Mouse (Mus musculus) retina, embryonic 14.5 days (tissue): ENCODE measurements around the gene Arl14.
"Not testable (repeated sequence)": the region's sequence is repeated elsewhere in the genome, so short reads cannot be mapped to it uniquely, and the experiment has no call there.

ENCODE experiments used
- DNase-seq: peaks from one replicate; pipeline ENCODE4 v3.0.0-alpha.2; 2015; ENCODE audit warnings: low spot score

Arl14 gene

DNA sequence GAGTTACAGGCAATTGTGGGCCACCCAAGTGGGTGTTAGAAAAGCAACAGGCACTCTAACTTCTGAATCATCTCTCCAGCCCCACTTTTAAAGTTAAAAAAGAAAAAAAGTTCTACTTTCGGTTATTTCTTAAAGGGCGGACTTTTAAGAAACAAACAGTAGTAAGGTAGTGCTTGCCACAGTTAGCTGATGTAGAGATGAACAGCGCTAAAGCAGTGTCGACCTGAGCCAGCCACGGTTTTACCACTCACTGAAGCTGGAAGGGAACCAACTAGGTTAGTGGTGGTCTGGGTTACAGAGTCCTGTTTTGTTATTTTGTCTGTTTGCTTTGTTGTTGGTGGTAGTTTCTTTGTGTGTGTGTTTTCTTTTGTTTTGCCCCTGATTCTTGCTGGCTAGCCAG is 8.8 kb upstream of the Arl14 start:
- DNase-seq = no peak

DNA sequence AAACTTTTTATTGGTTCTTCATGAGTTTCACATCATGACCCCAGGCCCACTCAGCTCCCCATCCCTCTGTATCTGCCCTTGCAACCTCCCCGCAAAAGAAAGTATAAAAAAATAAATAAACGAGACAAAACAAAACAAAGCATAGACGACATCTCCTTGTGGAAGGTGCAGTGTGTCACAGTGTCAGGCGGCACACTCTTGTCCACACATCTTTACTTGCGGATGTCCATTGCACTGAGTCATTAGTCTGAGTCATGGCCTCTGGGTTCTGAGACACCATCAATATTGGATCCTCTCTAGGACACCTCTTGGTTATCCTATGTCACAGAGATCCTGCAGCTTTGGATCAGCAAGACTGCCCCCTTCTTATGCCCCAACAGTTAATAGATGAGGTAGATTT is 7.7 kb upstream of the Arl14 start:
- no peak for DNase-seq

DNA sequence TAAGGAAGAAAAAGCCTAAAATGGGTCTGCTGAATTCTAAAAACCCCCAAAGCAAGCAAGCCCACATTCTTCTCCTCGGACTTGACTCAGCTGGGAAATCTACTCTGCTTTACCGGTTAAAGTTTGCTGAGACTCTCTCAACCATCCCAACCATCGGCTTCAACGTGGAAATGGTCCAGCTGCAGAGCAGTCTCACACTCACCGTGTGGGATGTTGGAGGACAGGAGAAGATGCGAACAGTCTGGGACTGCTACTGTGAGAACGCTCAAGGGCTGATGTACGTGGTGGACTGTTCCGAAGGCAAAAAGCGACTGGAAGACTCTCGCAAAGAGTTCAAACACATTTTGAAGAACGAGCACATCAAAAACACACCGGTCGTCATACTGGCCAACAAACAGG is 282 bp downstream of the Arl14 start:
- DNase-seq = no peak

DNA sequence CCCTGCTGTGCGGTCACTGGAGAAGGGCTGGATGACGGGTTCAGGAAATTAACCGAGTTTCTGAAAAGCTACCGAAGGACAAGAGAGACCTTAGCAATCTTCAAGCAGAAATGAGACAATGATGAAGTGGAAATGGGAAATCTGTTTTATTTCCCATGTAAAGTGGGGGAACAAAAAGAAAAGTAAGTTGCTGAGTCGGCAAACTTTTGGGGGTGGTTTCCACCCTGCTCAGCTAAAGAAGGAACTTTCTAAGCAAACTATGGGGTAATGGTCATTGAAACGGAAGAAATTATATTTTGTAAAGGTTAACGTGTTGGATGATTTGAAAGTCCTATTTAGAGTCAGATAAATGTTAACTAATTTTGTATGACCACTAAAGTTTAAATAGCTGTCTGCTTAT is 768 bp downstream of the Arl14 start:
- no peak for DNase-seq

DNA sequence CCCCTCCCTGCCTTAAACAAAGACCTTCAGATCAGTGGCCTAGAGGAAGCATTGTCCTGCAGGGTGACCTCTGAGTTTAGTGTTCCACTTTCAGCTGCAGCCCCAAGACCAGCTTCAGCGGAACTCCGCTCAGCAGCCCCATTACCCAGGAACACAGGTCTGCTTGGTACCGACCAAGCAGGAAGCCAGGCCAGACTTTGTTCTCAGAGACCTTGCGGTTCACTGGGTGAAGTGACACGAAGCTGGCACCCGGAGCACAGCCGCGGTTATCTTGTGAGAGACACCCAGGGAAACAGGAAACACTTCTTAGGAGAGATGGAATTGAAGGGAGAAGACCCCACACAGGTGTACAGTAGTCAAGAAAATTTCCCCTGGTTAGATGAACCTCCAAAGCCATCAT is 1.4 kb downstream of the Arl14 start:
- DNase-seq = no peak

DNA sequence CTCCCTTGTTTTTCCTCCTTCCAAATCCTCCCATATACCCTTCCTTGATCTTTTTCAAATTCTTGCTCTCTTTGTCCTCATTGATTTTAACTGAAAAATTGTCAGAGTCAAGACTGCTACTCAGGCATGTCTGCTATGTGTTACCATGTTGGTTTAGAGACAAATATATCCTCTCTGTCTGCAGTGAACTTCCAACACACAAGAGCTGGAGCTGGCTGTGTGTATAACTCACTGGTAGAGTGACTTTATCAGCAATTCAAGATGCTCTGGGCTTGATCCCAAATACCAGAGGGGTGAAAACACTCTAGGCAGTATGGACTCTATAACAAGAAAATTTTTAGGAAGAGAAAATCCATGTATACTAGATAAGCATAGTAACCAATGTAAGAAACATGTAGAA is 2.8 kb downstream of the Arl14 start:
- DNase-seq = no peak

DNA sequence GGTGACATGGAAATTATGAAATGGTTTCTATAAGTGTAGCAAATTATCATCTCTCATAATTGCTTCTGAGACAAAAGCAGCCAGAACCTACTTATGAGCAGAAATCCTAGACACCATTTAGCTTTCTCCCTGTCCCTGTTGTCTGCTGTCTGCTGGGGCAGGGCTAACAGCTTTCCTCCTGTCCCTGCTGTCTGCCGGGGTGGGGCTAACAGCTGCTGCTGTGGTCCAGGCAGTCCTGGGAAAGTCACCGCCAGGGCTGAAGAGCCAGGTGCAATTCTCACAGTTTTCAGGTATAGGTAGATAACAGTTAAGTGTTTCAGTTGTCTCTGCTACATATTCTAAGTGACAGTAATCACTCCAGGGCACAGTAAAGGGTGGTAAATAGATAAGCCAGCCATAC is 4.3 kb downstream of the Arl14 start:
- DNase-seq = no peak

DNA sequence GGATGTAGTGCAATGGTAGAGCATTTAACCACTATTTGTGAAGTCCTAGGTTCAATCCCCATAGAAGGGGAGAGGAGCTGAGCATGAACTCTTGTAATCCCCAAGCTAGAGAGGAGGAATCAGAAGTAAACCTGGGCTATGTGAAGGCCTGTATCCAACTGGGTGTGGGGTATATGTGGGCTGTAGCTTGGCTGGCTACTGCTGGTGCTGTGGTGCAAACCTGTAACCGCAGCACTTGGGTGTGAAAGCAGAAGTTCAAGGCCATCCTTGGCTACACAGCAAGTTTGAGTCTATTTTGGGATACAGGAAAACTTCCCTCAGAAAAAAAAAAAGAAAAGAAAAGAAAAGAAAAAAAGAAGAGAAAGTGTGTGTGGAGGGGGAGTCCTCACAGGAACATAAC is 5.8 kb downstream of the Arl14 start:
- DNase-seq = no peak

DNA sequence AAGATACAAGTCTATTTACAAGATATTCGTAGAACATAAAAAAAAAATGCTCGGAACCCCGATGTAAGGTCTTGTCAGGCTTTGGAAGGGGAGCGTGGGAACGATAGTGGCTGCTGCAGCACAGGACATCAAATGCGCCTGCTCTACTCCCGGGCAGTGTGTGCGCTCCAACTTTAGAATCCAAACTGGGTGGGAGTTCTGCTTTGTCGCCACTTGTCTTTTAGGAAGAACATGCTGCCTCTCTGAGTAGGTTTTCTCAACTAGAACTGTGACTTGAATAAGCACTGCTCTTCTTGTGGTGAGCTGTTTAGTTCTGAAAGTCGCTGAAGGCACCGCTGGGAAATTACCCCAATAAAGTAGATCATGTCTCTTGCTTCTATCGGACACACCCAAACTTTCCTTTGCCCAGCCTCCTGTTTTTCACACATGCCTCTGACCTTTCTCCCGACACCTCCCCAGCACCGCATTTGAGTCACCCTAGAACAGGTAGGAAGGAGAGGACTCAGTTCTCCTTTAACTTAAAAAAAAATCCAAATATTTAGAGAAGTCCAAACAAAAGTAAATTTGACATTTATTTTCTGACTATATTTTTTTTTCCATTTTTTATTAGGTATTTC is 9.4 kb downstream of the Arl14 start:
- DNase-seq = no peak

DNA sequence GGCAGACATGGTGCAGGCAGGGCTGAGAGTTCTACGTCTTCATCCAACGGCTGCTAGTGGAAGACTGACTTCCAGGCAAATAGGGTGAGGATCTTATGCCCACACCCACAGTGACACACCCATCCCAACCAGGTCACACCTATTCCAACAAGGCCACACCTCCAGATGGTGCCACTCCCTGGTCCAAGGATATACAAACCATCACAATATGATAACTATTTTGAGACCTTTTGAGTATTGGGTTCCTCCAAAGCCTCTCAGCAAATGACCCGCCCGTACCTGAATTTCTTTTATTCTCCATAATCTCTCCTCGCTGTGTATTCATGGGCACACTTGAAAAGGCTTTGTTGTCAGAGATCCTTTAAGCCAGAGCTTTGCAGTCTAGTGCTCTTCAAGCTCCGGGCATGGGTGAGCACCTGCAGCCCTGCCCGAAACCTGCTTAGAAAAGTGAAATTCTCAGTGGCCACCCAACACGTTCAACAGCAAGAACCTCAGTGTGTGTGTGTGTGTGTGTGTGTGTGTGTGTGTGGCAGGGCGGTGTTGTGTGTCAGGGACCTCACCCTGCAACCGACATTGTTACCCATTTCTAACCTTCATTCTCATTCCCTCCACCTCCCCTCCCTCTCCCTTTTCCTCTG is 11.5 kb downstream of the Arl14 start:
- not testable (repeated sequence) for DNase-seq

DNA sequence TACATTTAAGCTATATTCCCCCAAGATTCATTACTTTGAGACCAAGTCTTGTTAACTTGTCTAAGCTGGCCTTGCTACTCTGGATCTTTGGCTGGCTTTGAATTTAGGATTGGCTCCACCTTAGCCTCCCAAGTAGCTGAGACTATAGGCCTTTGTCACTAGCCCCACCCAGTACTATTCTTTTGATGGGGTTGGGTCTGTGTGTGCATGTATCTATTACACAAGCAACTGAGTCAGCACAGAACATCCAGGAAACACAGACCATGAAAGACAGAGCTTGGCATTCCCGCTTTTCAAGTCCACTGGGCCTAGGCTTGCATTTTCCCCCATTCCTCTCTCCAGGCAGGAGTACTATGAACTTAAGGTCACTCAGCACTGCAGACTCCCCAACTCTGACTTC is 12.3 kb downstream of the Arl14 start:
- no peak for DNase-seq

DNA sequence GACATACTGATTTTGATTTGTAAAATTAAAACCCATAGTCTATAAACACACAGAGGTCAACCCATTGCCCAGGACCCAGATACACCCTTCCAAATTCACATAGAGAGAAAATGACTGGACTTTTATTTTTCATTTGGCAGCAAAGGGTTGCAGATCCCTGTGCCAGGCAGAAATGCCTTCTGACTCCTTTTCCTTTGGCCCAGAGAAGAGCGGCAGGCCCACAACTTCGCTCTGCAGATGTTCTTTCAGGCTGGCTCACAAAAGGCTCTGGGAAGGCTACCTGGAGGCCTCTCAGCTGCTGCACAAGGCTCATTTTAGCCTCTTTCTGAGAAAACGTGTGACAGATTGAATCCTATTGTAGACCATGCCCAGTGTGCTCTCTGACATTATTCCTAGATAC is 13.6 kb downstream of the Arl14 start:
- DNase-seq = no peak

DNA sequence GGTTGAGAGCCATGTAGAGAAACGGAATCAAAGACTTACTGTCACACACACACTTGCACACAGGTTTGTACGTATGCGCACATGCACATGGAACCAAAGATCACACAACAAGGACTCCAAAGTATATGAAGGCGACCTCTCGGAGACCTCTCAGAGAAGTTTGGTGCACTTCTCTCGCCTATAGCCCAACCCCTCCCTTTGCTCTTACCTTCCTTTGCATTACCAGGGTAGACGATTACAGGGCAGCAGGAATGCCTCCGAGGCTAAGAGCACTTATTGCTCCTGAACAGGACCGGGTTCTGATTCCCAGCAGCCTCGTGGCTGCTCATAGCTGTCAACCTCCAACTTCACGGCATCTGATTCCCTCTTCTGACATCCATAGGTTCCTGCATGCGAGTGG is 14.3 kb downstream of the Arl14 start:
- no peak for DNase-seq

DNA sequence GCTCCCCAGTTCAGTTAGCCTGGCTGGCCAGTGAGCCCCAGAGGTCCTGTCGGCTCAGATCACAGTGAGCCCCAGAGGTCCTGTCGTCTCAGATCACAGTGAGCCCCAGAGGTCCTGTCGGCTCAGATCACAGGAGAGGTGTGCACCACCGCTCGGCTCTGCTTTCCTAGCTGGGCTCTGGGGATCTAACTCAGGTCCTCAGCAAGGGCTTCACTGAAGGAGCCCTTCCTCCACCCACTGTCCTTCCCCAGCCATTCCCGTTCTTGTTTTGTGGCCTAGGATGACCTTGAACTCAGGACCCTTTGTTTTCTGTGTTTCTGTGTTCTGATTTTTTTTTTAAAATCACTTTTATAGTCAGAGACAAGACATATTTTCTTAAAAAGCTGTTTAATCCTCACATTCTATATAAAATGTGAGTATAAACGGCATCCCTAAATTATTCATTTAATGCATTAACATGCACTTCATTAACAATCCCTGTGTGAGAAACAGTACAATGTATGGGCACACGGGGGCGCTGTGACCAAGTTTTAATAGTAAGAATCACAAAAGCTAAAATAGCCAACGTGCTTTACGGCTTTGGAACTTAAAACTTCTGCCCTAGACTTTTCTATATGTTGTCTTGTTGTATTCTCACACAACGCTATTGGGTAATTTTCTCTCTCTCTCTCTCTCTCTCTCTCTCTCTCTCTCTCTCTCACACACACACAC is 16.1 kb downstream of the Arl14 start:
- peak; percentile 75 for DNase-seq

DNA sequence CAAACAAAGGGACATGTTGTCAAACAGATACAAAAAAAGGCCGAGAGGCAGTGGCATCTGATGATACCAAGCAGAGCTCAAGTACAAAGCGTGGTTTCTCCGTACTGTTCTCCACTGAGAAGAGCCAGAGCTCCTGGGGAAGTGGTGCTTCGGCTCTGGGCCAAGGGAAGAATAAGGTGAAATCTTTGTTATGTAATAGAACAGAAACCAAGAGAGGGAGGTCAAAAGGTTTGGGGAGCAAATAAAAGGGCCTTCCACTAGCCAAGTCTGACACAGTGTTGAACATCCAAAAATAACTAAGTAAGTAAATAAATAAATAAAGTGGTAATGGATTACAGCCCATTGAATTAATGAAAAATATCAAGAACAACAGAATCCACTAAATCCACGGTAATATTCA is 17.0 kb downstream of the Arl14 start:
- no peak for DNase-seq

DNA sequence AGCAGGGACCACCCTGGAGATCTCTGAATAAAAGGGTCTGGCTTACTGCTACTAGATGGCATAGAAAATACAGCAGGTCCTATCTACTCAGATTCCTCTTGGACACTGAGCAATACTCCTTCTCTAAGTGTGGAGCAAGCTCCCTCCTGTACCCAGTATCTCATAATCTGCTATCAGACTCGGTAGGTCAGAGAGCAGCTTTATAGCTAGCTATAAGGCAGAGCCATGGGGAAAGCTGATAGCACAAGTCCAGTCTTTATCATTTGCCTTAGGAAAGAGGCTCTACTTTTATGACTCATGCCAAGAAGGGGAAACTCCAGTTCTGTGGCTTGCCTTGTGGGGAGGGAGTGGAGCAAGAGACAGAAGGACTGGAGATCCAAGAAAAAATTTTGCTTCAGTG is 18.8 kb downstream of the Arl14 start:
- DNase-seq = no peak

DNA sequence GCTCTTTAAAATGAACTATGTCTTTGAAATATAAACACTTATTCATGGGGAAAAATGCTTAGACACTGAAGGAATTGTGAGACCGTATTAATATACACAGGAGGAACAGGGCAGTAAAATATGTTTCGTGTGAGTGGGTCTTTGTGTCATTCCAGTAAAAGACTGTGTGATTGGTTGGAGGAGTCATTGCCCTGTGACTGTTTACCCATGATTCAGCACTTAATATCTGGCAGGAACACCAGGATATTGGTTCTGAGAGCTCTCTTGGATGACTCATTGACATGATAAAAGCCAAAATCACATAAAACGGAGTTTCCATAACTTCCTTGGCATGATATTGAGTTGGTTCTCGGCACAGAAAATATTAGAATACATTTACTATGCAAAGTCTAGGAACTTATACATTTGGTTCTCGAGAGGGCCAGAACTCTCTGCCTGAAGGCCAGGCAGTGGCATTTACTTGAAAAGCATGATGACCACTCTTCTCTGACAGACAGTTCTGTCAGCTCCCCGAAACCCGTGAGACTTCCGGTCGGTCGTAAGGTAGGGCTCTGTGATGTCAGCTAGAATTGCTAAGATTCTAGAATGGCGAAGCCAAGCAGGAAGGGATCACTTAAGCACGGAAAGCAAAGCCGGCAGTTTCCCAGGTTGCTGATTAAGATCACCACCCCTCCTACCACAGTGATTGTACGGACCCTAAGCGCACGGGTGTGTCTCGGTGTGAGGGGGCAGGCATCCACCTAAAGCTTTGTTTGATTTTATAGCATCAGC is 31.1 kb downstream of the Arl14 start:
- DNase-seq = no peak

DNA sequence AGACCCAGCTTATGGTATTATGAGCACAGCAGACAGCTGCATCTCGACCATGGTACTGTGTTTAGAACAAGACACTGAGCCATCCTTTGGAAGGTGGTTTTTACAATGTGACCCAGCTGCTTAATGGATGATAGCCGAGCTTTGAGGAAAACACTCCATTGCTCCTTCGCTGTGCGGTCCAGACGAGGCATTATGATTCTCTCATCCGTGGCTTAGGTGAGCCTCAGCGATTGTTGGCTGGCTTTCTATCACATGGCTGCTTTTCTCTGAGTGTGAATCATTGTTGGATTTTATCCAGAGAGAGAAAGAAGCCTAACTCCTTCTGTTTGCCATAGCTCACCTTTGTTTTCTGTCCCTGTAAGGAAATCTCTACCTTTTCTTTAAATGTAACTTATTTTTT is 32.5 kb downstream of the Arl14 start:
- DNase-seq = no peak

DNA sequence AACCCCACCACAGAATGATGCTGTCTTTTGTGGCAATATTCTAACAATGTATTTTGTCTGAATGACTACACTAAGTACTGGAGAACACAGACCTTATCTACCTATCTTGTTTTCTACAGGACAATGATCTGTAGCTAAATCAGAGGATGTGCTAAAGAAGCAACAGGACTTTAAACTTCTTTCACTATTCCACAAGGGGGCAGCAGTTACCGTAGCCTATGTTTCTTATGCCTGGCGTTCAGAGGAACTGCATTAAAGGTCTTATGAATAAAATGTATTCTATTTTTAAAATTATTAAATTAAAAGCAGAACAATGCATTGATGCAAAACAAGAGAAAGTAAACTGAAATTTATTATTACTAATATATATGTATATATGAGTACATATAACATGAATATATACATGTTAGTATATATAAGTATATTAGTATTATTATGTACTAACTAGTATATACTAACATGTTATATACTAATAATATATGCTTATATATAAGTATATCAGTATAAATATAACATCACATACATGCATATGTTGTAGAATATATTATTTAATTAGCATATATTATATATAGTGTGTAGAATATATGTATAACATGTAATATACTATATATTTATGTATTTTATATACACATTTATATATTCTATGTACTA is 35.0 kb downstream of the Arl14 start:
- peak; percentile 87 for DNase-seq

DNA sequence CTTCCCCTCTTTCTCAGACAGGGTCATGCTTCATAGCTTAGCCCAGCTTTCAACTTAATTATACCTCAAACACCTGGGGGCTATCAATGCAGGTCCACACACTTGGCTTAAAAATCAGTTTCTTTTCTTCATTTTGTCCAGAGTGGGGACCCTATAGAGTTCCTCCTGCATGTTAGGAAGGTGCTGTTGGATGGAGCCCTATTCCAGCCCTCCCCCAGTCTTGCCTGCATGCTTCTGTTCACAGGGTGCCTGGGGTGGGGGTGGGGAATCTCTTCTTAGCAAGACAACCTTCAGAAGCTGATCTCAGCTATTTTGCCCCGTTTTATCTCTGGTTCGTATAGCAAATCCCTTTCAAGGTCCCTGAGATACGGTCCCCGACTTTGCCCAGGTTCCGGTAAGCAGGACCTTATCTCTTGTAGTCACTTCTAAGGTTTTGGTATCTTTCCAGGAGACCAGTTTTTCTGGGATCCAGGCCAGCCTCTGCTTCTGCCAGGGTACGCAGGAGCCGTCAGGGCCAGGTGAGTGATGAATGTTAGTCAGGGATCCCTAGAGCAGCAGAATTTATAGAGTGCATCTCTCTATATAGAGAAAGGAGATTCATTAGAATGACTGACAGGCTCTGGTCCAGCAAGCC is 40.9 kb downstream of the Arl14 start:
- no peak for DNase-seq

DNA sequence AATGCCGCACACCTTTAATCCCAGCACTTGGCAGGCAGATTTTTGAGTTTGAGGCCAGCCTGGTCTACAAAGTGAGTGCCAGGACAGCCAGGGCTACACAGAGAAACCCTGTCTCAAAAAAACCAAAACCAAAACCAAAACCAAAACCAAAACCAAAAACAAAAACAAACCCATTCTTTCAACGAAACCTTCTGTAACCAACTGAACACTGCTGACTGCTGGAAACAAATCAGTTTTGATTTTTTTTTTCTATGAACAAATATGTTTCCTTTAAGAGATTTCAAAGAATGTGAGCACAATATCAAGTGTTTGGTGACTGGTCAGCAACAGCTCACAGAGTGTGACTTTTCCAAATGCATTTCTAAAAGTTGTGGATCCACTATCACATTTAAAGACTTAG is 42.1 kb downstream of the Arl14 start:
- DNase-seq = not testable (repeated sequence)

DNA sequence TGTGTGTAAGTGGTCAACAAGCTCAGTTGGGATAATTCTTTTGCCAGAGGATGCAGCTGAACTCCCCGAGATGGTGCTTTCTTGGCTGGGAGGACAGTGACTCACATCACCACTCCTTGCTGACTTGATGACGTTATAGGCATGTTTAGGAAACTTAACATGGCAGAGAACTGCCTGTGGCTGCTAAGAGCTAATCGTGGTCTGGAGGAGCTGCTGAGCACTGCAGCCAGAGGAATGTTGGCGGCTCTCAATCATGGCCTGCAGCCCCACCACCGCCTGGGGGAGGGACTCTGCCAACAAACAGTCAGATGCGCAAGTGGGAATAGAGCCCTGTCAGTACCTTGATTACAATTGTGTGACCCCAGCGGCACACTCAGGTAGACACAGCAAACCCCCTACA is 49.6 kb downstream of the Arl14 start:
- no peak for DNase-seq
